Mouse (Mus musculus): ENCODE measurements at regions not wholly inside any gene's neighbourhood (a gene's known extent, or its start where the extent isn't known, plus 50 kb on each side); places are given as distances from the start of the nearest gene placed in this dataset.

DNA sequence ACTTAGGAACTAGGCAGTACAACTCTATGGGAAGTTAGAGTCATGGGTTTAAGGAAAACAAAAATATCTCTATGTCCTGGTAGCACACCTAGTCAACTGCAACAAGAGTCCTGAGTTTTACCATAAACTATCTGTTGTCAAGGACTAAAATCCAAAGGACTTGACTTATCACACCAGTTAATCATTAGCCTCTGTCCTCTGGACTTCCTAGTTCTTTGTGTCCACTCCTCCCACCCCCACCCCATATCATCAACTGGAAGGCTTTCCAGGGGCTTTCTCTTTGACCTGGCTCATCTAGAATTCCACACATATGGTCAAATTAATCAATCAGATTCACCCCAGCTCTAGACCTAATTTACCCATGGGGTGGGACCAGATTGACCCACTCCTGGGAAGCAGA, 78.6 kb upstream of the Fn1 start:
- Histone ChIP-seq H3K27ac (ENCODE audit: low read depth) (no peak overlapping the region), H3K4me3 (ENCODE audit: low read depth, low read length) (no peak overlapping the region), H3K27me3 (ENCODE audit: insufficient read depth, low read length) (no peaks in the 10 kb centered on the region), H3K4me1 (ENCODE audit: insufficient read depth) (no peaks in the 10 kb centered on the region), H3K4me2 (no peak overlapping the region), H3K9me3 (ENCODE audit: low read depth, low read length) (no peaks in the 10 kb centered on the region), H3K9ac (no peak overlapping the region), H3K36me3 (ENCODE audit: insufficient read depth) (no peaks in the 10 kb centered on the region)
- no peak for ATAC-seq (ENCODE audit: insufficient read depth)
- no peak for TF ChIP-seq CTCF (IDR thresholded peaks at IDR 0.05; ENCODE audit: low read depth)
- no peak for DNase-seq

GRCm38 (mm10) chr1:71731011-71731410, 78.0 kb upstream of the Fn1 start:
- H3K36me3 ChIP-seq (ENCODE audit: insufficient read depth) = no peaks in the 10 kb centered on the region
- H3K9ac ChIP-seq = no peak overlapping the region
- H3K27ac ChIP-seq (ENCODE audit: low read depth) = no peak overlapping the region
- H3K27me3 ChIP-seq (ENCODE audit: insufficient read depth, low read length) = no peaks in the 10 kb centered on the region
- H3K4me3 ChIP-seq (ENCODE audit: low read depth, low read length) = no peak overlapping the region
- no peak overlapping the region for H3K4me2 ChIP-seq
- no peak for TF ChIP-seq CTCF (IDR thresholded peaks at IDR 0.05; ENCODE audit: low read depth)
- DNase-seq (no peak), ATAC-seq (ENCODE audit: insufficient read depth) (no peak)
- H3K9me3 ChIP-seq (ENCODE audit: low read depth, low read length) = no peaks in the 10 kb centered on the region
- H3K4me1 ChIP-seq (ENCODE audit: insufficient read depth) = no peaks in the 10 kb centered on the region
- WGBS = 71% methylated on average over 4 of the region's 4 CpGs

DNA sequence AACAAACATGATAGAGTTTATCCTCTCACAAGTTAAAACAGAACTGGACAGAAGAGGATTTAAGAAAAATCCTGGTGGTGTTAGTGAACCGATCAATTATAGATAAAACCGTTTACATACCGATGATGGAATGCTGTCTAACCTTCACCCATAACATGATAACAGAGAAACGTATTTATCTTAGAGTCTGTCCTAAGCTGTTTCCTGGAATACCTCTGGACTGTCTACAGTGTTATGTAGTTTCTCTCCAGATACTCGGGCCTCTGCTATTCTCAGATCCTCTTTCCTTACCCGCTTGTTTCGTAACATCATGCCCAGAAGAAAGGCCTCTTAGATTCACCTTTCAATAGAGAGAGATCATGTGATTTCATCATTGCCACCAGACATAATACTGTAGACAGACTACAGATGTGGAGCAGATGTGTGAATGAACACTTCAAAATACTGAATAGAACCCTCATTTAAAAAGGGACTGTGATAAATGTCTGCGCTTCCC, 75.9 kb upstream of the Fn1 start:
- DNase-seq (no peak), ATAC-seq (ENCODE audit: insufficient read depth) (no peak)
- no peak overlapping the region for H3K4me3 ChIP-seq (ENCODE audit: low read depth, low read length)
- H3K27ac ChIP-seq (ENCODE audit: low read depth) = no peak overlapping the region
- H3K4me2 ChIP-seq = no peak overlapping the region
- H3K36me3 ChIP-seq (ENCODE audit: insufficient read depth) = no peaks in the 10 kb centered on the region
- no peak for TF ChIP-seq CTCF (IDR thresholded peaks at IDR 0.05; ENCODE audit: low read depth)
- H3K27me3 ChIP-seq (ENCODE audit: insufficient read depth, low read length) = no peaks in the 10 kb centered on the region
- 39% methylated on average over 8 of the region's 8 CpGs for WGBS
- H3K4me1 ChIP-seq (ENCODE audit: insufficient read depth) = no peaks in the 10 kb centered on the region
- no peak overlapping the region for H3K9ac ChIP-seq
- no peaks in the 10 kb centered on the region for H3K9me3 ChIP-seq (ENCODE audit: low read depth, low read length)

- DNase-seq = no peak
- TF ChIP-seq CTCF (IDR thresholded peaks at IDR 0.05; ENCODE audit: low read depth) = no peak
- no peaks in the 10 kb centered on the region for H3K4me1 ChIP-seq (ENCODE audit: insufficient read depth)
- H3K9me3 ChIP-seq (ENCODE audit: low read depth, low read length) = no peaks in the 10 kb centered on the region
- WGBS = 53% methylated on average over 7 of the region's 7 CpGs
- H3K27ac ChIP-seq (ENCODE audit: low read depth) = no peak overlapping the region
- no peak for ATAC-seq (ENCODE audit: insufficient read depth)
- no peaks in the 10 kb centered on the region for H3K36me3 ChIP-seq (ENCODE audit: insufficient read depth)
- H3K9ac ChIP-seq = no peak overlapping the region
- no peak overlapping the region for H3K4me3 ChIP-seq (ENCODE audit: low read depth, low read length)
- H3K4me2 ChIP-seq = no peak overlapping the region
- H3K27me3 ChIP-seq (ENCODE audit: insufficient read depth, low read length) = no peaks in the 10 kb centered on the region
These were observed 70.8 kb upstream of the Fn1 start for GRCm38 (mm10) chr1:71723816-71724215.

DNA sequence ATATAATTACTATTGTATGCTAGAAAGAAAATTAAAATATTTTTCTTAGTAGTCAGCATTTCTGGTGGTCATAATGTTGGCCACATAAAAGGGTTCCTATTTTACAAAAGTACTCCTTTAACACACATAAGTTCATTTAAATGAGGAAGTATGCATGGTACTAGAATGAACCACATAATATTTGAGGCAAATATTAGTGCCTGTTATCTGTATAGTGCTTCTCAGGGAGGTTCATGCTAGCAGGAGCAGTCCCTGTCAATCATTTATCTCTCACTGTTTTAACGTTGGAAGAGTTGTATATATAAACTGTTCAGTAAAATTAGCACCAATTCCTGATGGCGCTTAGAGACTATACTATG, 70.0 kb upstream of the Fn1 start:
- no peak for DNase-seq
- no peaks in the 10 kb centered on the region for H3K9me3 ChIP-seq (ENCODE audit: low read depth, low read length)

DNA sequence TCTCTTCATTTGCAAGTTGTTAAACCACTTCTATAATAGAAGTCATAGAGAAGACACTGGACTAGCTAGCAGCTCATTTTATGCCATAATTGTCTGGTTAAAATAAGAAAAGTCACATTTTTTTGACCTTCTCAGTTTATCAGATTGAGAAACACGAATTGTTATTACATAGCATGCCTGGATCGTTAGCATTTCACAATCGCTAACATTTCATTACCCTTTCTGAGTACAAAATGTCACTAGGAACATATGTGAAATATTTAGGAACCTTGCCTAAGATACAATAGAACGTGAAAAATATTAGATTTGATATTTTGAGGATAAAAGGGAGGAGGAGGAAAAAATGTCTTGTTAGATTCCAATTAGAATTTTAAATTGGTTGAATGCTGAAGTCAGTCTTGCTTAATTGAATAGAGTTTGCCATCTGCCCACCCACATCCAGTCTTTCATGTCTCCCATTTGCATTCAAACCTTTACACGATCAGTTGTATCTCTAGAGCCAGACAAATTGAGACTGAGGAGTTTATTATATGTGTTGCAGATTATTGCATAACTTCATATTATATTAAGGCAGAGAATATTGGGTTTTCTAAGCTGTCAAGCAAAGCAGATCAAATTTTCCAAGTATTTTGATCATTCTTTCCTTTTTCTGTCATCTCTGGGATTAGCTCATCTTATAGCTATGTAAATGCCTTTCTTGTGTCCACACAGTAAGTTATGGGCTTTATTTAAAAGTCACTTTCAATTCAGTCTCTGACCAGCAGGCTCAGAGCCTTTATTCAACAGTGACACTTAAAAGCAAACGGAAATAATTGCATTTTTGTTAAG, 69.4 kb upstream of the Fn1 start:
- DNase-seq (no peak), ATAC-seq (ENCODE audit: insufficient read depth) (no peak)
- H3K9me3 ChIP-seq (ENCODE audit: low read depth, low read length) = no peaks in the 10 kb centered on the region
- no peaks in the 10 kb centered on the region for H3K36me3 ChIP-seq (ENCODE audit: insufficient read depth)
- H3K4me3 ChIP-seq (ENCODE audit: low read depth, low read length) = no peak overlapping the region
- no peak overlapping the region for H3K9ac ChIP-seq
- 68% methylated on average over 6 of the region's 6 CpGs for WGBS
- H3K27me3 ChIP-seq (ENCODE audit: insufficient read depth, low read length) = no peaks in the 10 kb centered on the region
- 0 out of 2 replicates have a peak, but pooled peaks have one; percentile 8 for TF ChIP-seq CTCF (IDR thresholded peaks at IDR 0.05; ENCODE audit: low read depth)
- no peak overlapping the region for H3K4me2 ChIP-seq
- H3K27ac ChIP-seq (ENCODE audit: low read depth) = no peak overlapping the region
- H3K4me1 ChIP-seq (ENCODE audit: insufficient read depth) = no peaks in the 10 kb centered on the region

More for the DNA sequence above, 70.0 kb upstream of the Fn1 start:
- Histone ChIP-seq H3K27me3 (ENCODE audit: insufficient read depth, low read length) (no peaks in the 10 kb centered on the region), H3K9ac (no peak overlapping the region), H3K4me3 (ENCODE audit: low read depth, low read length) (no peak overlapping the region), H3K27ac (ENCODE audit: low read depth) (no peak overlapping the region), H3K36me3 (ENCODE audit: insufficient read depth) (no peaks in the 10 kb centered on the region), H3K4me1 (ENCODE audit: insufficient read depth) (no peaks in the 10 kb centered on the region), H3K4me2 (no peak overlapping the region)
- WGBS = 37% methylated on average over 2 of the region's 2 CpGs
- no peak for TF ChIP-seq CTCF (IDR thresholded peaks at IDR 0.05; ENCODE audit: low read depth)
- ATAC-seq (ENCODE audit: insufficient read depth) = no peak

Data from lung, embryonic 14.5 days (tissue).